Mouse (Mus musculus) heart, postnatal 0 days (tissue): ENCODE results near the gene Tshz2. TPM values are rescaled to one million over a fixed set of nuclear protein-coding genes. Genes with fewer than 3 reads are reported as not detected.

ENCODE experiments used
- ATAC-seq: fragments of 200-750 bp; cut with Nextera tagmentation; 2 replicates; pipeline ENCODE4 v1.8.0; 2017; ENCODE audit warnings: low read depth, moderate number of reproducible peaks, moderate library complexity; ENCODE audit not compliant: insufficient read depth
- DNase-seq: peaks from one replicate; pipeline ENCODE4 v3.0.0-alpha.2; 2016; ENCODE audit warnings: low spot score
- H3K27ac ChIP-seq: fragments of 300-500 bp; sonication (generic); 2 replicates; pipeline ENCODE4 v1.5.1; 2014; ENCODE audit warnings: low read depth, mild to moderate bottlenecking
- H3K27me3 ChIP-seq: fragments of 300-500 bp; sonication (generic); 2 replicates; pipeline ENCODE4 v1.6.1; 2014; ENCODE audit warnings: low read length, mixed read lengths; ENCODE audit not compliant: control insufficient read depth, insufficient read depth
- H3K36me3 ChIP-seq: fragments of 300-500 bp; sonication (generic); replicated peaks from 2 replicates; pipeline ENCODE4 v1.6.1; 2014; ENCODE audit warnings: low read length, mixed read lengths; ENCODE audit not compliant: control insufficient read depth, insufficient read depth
- H3K4me1 ChIP-seq: fragments of 300-500 bp; sonication (generic); 2 replicates; pipeline ENCODE4 v1.6.1; 2014; ENCODE audit warnings: antibody characterized with exemption; ENCODE audit not compliant: control insufficient read depth, insufficient read depth
- H3K4me2 ChIP-seq: fragments of 300-500 bp; sonication (generic); 2 replicates; pipeline ENCODE4 v1.6.1; 2014; ENCODE audit warnings: low read depth, mild to moderate bottlenecking, low read length, moderate library complexity
- H3K4me3 ChIP-seq: fragments of 300-500 bp; sonication (generic); 2 replicates; pipeline ENCODE4 v1.5.1; 2014; ENCODE audit warnings: low read depth, low read length
- H3K9ac ChIP-seq: fragments of 300-500 bp; sonication (generic); replicated peaks from 2 replicates; pipeline ENCODE4 v1.6.1; 2014; ENCODE audit warnings: low read depth, low read length, mixed read lengths
- H3K9me3 ChIP-seq: fragments of 300-500 bp; sonication (generic); replicated peaks from 2 replicates; pipeline ENCODE4 v1.6.1; 2016; ENCODE audit warnings: low read length; ENCODE audit not compliant: control insufficient read depth
- CTCF ChIP-seq: IDR thresholded peaks from 2 replicates; pipeline ENCODE4 v1.5.1; 2016; ENCODE audit warnings: antibody characterized with exemption, control low read depth, low read depth
- EP300 ChIP-seq: IDR thresholded peaks from 2 replicates; pipeline ENCODE4 v1.6.1; 2016; ENCODE audit warnings: antibody characterized with exemption, low read depth
- WGBS: fragments of 180-500 bp; shearing (Covaris S2); extraction: QIAGEN DNeasy Blood & Tissue Kit; methylation state at CpG from one replicate; pipeline ENCODE4 v1.1.7; 2014; 5-methylcytosine and 5-hydroxymethylcytosine counted together
- polyA plus RNA-seq: library from polyadenylated mRNA; unstranded; fragments of >200 nt; fragmentation: Nextera tagmentation; extraction: Ambion mirVana; gene quantifications from 2 replicates; pipeline ENCODE4 v1.2.1, GENCODE M21; 2015
- total RNA-seq: library from RNA; depleted of rRNA; stranded (reverse); fragments of >200 nt; gene quantifications from 2 replicates; pipeline ENCODE4 v1.2.3, GENCODE M21; 2014; ENCODE audit warnings: low replicate concordance

Gene Tshz2
- total and polyA plus RNA-seq, 2 experiments from 2014 or later: 2.8 to 7.8 TPM

DNA sequence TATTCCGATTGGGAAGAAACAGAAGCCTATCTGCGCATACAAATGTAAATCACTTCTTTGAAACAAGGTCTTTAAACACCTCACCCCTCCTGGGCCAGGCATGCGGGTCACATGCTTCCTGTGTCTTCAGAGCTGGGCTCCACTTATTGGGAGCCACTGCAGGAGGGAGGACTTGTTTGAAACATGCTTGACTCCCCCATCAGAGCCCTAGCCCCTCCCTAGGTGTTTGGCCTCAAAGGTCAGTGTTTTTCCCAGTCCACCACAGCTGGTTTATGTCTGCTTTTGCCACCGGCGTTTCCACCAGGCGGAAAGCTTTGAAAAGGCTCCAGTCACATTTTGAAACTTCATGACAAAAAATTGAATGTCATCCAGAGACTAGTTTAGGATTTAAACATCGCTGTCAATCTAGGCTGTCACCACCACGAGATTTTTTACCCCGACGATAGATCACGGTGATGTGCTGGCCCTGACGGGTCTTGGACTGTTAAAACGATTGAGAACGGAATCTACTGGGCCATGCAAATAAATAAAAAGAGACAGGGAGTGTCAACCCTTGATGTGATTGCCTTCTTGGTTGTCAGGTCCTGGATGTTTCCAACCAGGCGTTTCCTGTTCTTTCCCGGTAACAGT lies 96.0 kb downstream of the Tshz2 start:
- 61% methylated on average over 16 of the region's 16 CpGs for WGBS
- H3K4me3 ChIP-seq: no peak overlapping the region
- TF ChIP-seq EP300 (no peak), CTCF (no peak)
- H3K9me3 ChIP-seq: no peaks in the 10 kb centered on the region
- DNase-seq (peak; percentile 36), ATAC-seq (no peak)
- H3K27me3 ChIP-seq: no peaks in the 10 kb centered on the region
- H3K27ac ChIP-seq: peak overlapping the region; percentile 35; the same call in 1 of the 2 replicates
- no peaks in the 10 kb centered on the region for H3K36me3 ChIP-seq
- no peak overlapping the region for H3K9ac ChIP-seq
- no peak overlapping the region for H3K4me2 ChIP-seq
- peaks cover 20% of the 10 kb centered on the region; the same call in 1 of the 2 replicates for H3K4me1 ChIP-seq

DNA sequence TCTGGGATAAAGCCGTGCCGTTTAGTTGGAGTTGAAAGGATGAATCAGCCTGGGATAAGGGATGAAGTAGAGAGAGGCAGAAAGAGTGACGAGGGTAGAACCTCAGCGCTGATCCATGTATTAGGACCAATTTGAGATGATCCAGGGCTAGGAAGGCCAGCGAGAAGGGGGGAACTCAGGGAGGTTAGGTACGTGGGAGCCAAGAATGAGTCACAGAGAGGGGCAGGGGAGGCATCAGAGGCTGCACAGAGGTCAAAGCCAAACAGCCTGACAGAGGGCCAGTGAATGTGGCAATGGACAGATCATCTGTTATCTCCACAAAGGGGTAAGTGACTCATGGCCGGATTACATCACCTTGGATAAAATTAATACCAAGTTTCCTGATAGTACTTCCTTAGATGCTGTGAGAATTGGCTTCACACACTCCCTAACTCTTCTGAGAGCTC lies 97.8 kb downstream of the Tshz2 start:
- WGBS: 43% methylated on average over 7 of the region's 7 CpGs
- no peaks in the 10 kb centered on the region for H3K36me3 ChIP-seq
- H3K4me2 ChIP-seq: no peak overlapping the region
- no peaks in the 10 kb centered on the region for H3K27me3 ChIP-seq
- no peak overlapping the region for H3K9ac ChIP-seq
- no peaks in the 10 kb centered on the region for H3K9me3 ChIP-seq
- peaks cover 13% of the 10 kb centered on the region; the same call in 1 of the 2 replicates for H3K4me1 ChIP-seq
- peak overlapping the region; percentile 7; the same call in 1 of the 2 replicates for H3K27ac ChIP-seq
- no peak for TF ChIP-seq CTCF
- TF ChIP-seq EP300: no peak
- ATAC-seq (peak; percentile 56), DNase-seq (peak; percentile 18)
- no peak overlapping the region for H3K4me3 ChIP-seq

DNA sequence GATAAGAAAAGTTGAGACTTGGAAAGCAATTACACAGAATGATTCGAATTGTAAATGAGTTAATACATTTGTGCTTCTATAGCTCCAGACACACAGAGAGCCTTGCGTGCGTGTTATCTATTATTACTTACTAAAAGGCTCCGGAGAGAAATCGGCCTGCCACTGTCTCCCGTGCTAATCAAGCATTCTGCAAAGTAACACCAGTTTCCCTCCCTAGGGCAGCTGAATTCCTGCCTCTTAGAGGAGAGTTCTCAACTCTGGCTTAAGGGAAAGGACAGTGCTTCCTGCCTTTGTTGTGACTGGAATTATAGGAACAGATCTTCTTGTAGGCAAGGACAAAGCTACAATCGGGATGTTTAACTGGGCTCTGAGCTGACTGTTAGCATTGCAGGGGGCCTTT lies 101.2 kb downstream of the Tshz2 start:
- Histone ChIP-seq H3K9me3 (no peaks in the 10 kb centered on the region), H3K4me1 (peaks cover 9% of the 10 kb centered on the region; the same call in 1 of the 2 replicates), H3K36me3 (no peaks in the 10 kb centered on the region), H3K4me2 (no peak overlapping the region), H3K9ac (no peak overlapping the region), H3K27ac (peak overlapping the region; percentile 66), H3K4me3 (no peak overlapping the region), H3K27me3 (no peaks in the 10 kb centered on the region)
- WGBS: 49% methylated on average over 7 of the region's 7 CpGs
- DNase-seq (no peak), ATAC-seq (no peak)
- TF ChIP-seq EP300: no peak
- TF ChIP-seq CTCF: no peak

DNA sequence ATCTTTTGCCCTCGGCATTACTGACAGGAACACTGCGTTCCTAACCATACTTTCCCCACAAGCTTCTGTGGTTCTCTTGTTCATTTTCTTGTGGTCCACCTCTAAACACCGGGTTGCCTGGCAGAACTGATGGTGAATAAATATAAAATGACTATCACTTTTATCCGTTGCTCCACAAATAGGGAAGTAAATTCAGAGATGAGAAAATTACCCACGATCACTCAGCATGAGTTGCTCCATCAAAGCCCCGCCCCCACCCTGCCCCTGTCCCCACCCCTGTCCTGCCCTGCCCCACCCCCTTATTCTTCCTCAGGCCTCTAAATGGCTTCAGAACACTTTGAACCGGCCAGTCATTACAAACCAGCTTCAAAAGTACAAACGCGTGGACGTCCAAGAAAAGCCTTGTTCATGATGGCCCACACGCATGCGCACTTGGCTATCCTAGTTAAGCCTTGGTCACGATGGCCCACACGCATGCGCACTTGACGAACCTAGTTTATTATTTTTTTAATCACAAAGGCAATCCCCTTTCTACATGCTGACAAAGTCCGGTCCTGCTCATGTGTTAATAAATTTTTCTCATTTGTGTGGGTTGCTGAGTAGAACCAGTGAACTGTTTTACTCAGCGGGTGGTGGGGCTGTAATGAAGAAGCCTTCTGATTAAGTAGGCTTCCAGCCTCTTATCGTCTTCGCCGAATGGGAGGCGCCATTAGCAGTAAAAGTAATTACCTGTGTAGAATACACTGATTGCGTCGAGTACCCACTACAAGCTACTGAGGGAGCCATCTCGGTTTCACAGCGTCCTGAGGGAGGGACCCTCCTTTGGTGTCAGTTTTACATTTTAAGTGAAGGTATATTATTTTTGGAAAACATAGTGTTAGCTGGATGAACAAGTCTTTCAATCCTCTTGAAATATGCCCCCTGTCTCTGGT lies 102.9 kb downstream of the Tshz2 start:
- 0 out of 2 replicates have a peak, but pooled peaks cover 4% of the 10 kb centered on the region for H3K4me1 ChIP-seq
- no peaks in the 10 kb centered on the region for H3K9me3 ChIP-seq
- no peaks in the 10 kb centered on the region for H3K27me3 ChIP-seq
- no peak overlapping the region for H3K4me3 ChIP-seq
- no peak overlapping the region for H3K27ac ChIP-seq
- DNase-seq: no peak
- no peak overlapping the region for H3K9ac ChIP-seq
- no peaks in the 10 kb centered on the region for H3K36me3 ChIP-seq
- WGBS: 85% methylated on average over 26 of the region's 26 CpGs
- TF ChIP-seq CTCF (no peak), EP300 (no peak)
- no peak overlapping the region for H3K4me2 ChIP-seq
- no peak for ATAC-seq

DNA sequence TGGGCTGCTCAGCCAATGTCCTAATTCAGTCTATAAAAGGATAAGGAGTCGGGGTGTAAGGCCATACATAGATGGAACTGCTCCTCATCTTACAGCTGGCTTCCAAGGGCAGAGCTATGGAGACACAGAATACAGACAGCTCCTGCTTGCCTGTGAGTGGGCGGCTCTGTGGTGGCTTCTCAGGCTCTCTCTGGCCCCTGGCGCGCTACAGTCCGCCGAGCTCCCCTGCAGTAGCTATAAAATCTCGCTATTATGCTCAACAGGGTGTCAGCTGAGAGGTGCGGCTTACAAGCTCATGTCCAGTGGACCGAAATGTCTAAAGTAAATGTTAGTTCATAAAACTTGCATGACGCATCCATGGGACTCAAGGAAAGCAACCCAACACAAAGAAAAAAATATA lies 108.2 kb downstream of the Tshz2 start:
- H3K4me2 ChIP-seq: no peak overlapping the region

More for the DNA sequence above, 108.2 kb downstream of the Tshz2 start:
- no peak overlapping the region for H3K9ac ChIP-seq
- no peaks in the 10 kb centered on the region for H3K9me3 ChIP-seq
- H3K4me3 ChIP-seq: no peak overlapping the region
- WGBS: 86% methylated on average over 10 of the region's 10 CpGs
- TF ChIP-seq EP300 (no peak), CTCF (no peak)
- H3K4me1 ChIP-seq: no peaks in the 10 kb centered on the region
- no peak for ATAC-seq
- H3K36me3 ChIP-seq: no peaks in the 10 kb centered on the region
- no peaks in the 10 kb centered on the region for H3K27me3 ChIP-seq
- H3K27ac ChIP-seq: no peak overlapping the region
- no peak for DNase-seq
